Mouse (Mus musculus) testis, adult 2 months (tissue): ENCODE measurements around the gene Acot1.

Experiments
- CTCF ChIP-seq: fragments of 200-500 bp; IDR thresholded peaks from 2 replicates; pipeline ENCODE4 v1.5.1; 2012; ENCODE audit warnings: low read depth, mild to moderate bottlenecking, inconsistent platforms, low read length, moderate library complexity; ENCODE audit not compliant: control insufficient read depth, insufficient read depth, insufficient replicate concordance
- POLR2A ChIP-seq: fragments of 200-500 bp; IDR thresholded peaks from 2 replicates; pipeline ENCODE4 v1.6.1; 2012; ENCODE audit warnings: low read depth, mild to moderate bottlenecking, inconsistent platforms, low read length, moderate library complexity; ENCODE audit not compliant: control insufficient read depth

DNA sequence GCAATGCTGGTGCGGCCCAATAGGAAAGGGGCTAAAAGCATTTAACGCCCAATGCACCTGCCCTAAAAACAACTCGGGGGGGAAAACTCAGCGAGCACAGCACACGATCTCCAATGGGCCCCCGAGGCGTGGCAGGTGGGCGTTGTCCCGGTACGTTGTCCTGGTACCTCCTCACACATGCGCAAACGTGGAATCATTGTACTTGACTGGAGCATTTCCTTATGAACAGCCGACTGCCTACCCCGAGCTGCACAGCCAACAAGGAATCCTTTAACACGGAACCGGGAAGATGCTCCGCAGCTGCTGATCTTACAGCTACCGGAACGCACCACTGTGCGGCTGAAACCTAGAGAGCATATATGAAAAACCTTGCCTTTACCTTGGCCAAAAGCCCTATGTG, 53.0 kb downstream of the Acot1 start:
- TF ChIP-seq POLR2A (no peak), CTCF (no peak)
